8 mouse cellular contexts compared by ENCODE assay signal in the genomic region with DNA sequence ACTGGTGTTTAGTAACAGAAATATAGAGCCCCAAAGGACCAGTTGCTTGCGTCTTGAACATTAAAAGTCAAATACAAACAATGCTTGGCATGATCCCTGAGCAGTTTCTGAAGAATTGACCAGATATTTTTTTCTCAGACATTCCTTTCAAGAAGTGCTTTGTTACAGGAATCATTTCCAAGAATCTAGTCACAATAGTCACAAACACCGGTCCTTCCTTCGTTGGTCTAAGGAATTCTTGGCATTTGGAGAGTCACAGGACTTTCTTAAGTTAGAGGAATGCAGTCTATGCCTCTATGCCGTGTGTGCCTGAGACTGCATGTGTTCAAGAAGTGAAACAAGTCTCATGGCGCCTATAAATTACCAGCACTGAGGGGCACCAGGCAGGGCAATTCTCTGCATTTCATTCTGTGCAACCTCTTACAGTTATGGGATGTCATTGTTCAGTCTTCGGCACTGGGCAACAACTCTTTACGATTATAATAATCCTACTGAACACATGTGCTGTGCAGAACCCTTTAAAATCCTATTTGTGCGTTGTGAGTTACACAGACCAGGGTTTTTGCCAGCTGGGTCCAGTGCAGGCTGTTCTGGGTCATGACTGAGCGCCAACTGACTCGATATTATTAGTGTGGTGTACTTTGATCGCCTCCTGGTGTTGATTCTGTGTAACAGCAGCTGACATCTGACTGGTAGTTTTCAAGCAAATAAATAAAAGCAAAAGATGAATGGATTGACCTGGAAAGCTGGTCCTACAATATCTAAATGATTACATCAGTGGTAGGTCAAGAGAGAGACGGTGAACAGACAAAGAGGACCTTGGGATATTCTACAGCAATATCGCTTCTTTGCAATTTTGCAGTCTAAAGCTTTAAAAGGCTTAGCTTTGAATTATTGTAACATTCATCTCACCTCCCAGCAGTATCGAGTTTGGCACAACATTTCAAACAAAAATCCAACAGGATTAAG.
A peak's percentile ranks its signal among the peaks of the same experiment; 100 is the strongest.
DNase-seq lines count a peak whose midpoint lies in the region; ATAC-seq lines count a peak whose summit lies in the region.

No protein-coding gene starts in this region.

- no peaks in the 10 kb centered on the region for H3K9me3 ChIP-seq in hindbrain, embryonic 11.5 days (ENCODE audit: control insufficient read depth, low read length)

- H3K4me2 ChIP-seq in hindbrain, embryonic 11.5 days (replicated peaks; ENCODE audit: low read depth, low read length), result no peak overlapping the region

- no peaks in the 10 kb centered on the region for H3K36me3 ChIP-seq in hindbrain, embryonic 11.5 days (ENCODE audit: control insufficient read depth, insufficient read depth, low read length)

- no peak overlapping the region for H3K9ac ChIP-seq in hindbrain, embryonic 11.5 days (ENCODE audit: low read depth, low read length)

- ATAC-seq in hindbrain, embryonic 11.5 days (ENCODE audit: low FRiP score), result peak; percentile 87

- peak; percentile 57 for DNase-seq in R1 (ENCODE audit: low read depth, low spot score)
- DNase-seq in cerebellum, postnatal 10 days, result peak; percentile 93 to 95
- DNase-seq in frontal cortex, postnatal 10 days (ENCODE audit: low spot score in 2 of 2), result peak; percentile 32 to 67
- peak; percentile 58 for DNase-seq in hindbrain, embryonic 11.5 days (ENCODE audit: low spot score)
- peak; percentile 68 for DNase-seq in layer of hippocampus, adult 9-10 months (ENCODE audit: low spot score)
- peak; percentile 84 for DNase-seq in lung, postnatal 10 days
- DNase-seq in retina, postnatal 7 days (ENCODE audit: low read depth, low spot score), result peak; percentile 45
- DNase-seq in thymus, postnatal 14 days, result no peak

- no peaks in the 10 kb centered on the region for H3K27me3 ChIP-seq in hindbrain, embryonic 11.5 days (ENCODE audit: control insufficient read depth, insufficient read depth, low read length)

- 53% methylated on average over 14 of the region's 14 CpGs for WGBS in hindbrain, embryonic 11.5 days

- H3K27ac ChIP-seq in hindbrain, embryonic 11.5 days (ENCODE audit: low read depth, low read length), result no peak overlapping the region

- no peaks in the 10 kb centered on the region for H3K4me1 ChIP-seq in hindbrain, embryonic 11.5 days (replicated peaks; ENCODE audit: control insufficient read depth, insufficient read depth, low read length)

- no peak overlapping the region for H3K4me3 ChIP-seq in hindbrain, embryonic 11.5 days (ENCODE audit: low read depth, low read length)
